Mouse (Mus musculus): ENCODE measurements around the gene Atp1b2.

Gene Atp1b2

GRCm38 (mm10) chr11:69606832-69607231 lies 1.1 kb upstream of the Atp1b2 start:
- no peak for DNase-seq

GRCm38 (mm10) chr11:69606491-69606795 lies 701 bp upstream of the Atp1b2 start:
- DNase-seq: peak in 1 of 2 experiments; percentile 47

- peak; percentile 91 to 93 for DNase-seq
These were observed 712 bp downstream of the Atp1b2 start for GRCm38 (mm10) chr11:69604795-69605664.

GRCm38 (mm10) chr11:69604347-69604746 lies 1.4 kb downstream of the Atp1b2 start:
- peak in 1 of 2 experiments; percentile 55 for DNase-seq

DNA sequence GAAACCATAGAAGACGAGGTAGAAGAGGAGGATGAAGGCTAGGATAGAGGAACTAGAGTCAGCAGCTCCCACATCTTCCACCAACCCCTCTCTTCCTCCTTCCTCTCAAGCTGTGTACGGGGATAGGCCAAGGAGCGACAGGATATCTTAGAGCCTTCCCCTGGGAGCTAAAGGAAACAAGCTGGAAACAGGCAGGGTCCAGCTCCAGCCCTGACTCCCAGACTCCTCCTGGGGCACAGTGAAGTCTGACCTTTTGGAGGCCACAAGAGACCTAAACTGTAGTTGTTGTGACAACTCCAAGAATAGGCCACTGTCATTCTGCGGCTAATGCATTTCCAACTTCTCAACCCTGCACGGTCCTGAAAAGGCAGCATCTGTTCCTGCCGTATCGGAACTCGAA lies 2.2 kb downstream of the Atp1b2 start:
- DNase-seq: no peak

DNA sequence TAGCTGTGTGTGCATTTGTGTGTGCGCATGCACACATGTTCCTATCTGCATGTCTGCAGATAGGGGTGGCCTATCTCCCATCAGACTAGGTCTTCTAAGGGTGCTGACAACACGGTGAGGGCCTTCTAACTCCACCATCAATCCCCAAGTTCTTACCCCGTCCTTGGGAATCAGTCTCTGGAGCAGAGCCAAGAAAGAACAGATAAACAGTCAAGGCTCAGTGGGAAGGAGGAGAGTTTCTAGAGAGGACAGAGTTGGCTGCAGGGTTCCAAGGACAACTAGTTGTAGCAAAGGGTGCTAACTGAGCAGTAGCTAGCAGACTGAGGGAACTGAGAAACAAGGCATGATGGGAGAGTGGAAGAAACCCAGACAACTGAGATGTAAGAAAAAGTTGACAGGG lies 4.0 kb downstream of the Atp1b2 start:
- no peak for DNase-seq

DNA sequence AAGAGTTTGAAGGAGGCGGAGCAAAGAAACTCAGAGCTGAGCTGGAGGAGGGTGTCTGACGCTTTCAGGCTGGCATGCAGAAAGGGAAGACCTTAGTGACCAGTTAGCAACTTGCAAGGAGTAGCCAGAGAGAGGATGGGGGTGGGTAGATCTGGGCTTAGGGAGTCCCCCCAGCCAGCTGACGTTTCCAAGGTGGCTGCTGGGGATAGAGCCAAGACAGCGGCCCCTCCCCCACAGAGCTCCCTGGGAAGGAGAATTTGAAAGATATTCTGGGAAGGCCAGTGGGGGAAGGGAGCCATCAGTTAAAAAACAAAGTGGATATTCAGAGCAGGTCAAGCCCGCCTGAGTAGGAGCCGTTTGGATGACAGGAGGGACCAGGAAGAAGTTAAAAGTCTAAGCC lies 5.6 kb downstream of the Atp1b2 start:
- DNase-seq: peak; percentile 60 to 76

GRCm38 (mm10) chr11:69599436-69599835 lies 6.3 kb downstream of the Atp1b2 start:
- DNase-seq: no peak

- DNase-seq: no peak
These were observed 10.9 kb downstream of the Atp1b2 start for GRCm38 (mm10) chr11:69594853-69595252.

DNA sequence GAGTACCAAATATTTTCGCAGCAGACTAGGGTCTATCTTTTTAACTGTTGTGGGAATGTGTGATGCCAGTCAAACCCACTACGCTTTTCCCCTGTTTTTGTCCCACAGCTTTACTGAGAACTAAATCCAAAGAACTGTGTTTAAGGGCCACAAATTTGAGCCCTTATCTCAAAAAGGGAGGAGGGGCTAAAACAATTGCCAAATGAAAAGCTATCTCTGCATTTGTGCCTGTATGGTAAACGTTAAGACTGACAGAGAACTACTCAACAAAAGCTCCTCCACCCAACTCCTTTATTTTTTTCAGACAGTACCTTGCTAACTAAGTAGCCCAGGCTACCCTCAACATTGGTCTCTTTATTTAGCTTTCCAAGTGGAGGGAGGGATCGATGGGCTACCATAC lies 12.9 kb downstream of the Atp1b2 start:
- DNase-seq: no peak

DNA sequence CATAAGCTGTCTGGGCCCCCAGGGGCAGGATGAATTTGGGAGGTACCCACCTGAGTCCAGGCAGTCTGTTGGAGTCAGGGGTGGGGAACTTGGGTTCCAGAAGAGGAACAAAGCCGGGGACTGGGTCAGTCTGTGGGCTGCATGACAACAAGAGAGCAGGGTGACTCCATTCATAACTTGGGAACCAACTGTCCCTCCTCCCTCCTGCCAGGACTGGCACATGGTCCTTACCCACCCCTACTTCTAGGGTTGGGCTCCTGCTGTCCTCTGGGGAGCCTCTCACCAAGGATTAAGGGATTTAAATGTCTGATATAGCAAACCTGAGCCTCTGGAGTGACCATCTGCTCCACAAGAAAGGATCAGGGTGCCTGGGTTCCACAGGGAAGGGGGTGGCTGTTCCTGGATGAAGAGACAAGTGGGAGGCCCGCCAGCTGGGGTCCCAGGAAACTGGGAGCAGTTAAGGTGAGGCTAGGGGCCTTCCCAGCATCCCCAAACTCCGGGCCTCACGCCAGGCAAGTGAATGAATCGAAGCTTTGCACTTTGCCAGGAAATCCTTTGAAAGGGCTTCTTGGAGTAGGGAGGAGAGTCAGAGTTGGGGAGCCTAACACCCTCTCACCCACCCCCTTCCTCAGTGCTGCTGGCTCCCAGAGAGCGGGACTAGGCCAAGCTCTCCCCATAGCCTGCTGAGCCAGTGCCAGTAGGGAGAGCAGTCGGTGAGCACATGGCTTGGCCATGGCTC lies 13.7 kb downstream of the Atp1b2 start:
- DNase-seq: peak in 1 of 2 experiments; percentile 69

GRCm38 (mm10) chr11:69591424-69591823 lies 14.3 kb downstream of the Atp1b2 start:
- DNase-seq: no peak

DNA sequence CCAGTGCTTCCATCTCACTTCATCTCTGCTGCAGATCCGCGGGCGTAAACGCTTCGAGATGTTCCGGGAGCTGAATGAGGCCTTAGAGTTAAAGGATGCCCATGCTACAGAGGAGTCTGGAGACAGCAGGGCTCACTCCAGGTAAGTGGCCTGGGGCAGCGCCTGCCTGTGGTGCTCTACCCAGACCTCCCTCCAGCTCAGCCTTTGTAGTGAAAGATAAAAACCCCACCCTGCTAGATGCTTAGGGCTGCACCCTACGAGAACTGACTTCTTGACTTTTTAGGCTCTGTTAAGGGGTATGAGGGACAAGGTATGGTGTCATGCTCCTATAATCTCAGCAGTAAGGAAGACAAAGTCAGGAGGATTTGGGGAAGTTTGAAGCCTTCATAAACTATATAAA lies 15.1 kb downstream of the Atp1b2 start:
- no peak for DNase-seq

DNA sequence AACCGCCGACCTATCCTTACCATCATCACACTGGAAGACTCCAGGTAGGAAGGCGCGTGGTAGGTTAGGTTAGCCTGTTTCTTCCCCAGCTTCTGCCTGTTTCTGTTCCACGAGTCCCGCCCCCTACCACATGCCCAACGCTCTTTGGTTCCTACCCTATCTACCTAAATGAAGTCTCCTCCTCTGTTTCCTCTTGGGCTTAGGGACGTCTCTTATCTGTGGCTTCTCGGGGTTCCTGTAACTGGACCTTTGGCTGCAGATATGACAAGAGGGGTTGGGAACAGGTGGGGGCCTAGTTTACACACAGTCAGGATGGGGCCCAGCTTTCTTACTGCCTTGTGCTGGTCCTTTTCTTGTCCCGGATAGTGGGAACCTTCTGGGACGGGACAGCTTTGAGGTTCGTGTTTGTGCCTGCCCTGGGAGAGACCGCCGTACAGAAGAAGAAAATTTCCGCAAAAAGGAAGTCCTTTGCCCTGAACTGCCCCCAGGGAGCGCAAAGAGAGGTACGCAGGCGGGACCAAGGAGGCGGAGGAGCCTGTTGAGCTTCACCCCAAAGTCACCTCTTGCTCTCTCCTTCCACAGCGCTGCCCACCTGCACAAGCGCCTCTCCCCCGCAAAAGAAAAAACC lies 16.4 kb downstream of the Atp1b2 start:
- no peak for DNase-seq

- DNase-seq: no peak
These were observed 19.9 kb downstream of the Atp1b2 start for GRCm38 (mm10) chr11:69585718-69586325.

DNA sequence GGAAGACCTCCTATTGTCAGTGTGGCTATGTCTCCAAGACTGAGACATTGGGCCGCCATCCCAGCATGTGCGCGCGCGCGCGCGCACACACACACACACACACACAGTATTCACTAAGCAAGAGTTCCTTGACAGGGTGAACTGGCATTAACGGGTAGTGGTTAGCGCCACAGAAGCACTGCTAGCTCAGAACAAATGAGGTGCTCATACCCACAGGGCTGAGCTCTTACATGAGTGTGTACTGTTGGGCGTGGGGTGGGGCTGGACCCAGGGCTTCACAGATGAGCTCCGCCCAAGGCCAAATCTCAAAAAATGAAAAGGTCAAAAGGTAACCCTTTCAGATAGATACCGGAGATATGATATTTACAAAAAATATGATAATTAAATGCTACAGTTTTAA lies 20.8 kb downstream of the Atp1b2 start:
- DNase-seq: no peak

- DNase-seq: no peak
These were observed 21.7 kb downstream of the Atp1b2 start for GRCm38 (mm10) chr11:69584008-69584407.

DNA sequence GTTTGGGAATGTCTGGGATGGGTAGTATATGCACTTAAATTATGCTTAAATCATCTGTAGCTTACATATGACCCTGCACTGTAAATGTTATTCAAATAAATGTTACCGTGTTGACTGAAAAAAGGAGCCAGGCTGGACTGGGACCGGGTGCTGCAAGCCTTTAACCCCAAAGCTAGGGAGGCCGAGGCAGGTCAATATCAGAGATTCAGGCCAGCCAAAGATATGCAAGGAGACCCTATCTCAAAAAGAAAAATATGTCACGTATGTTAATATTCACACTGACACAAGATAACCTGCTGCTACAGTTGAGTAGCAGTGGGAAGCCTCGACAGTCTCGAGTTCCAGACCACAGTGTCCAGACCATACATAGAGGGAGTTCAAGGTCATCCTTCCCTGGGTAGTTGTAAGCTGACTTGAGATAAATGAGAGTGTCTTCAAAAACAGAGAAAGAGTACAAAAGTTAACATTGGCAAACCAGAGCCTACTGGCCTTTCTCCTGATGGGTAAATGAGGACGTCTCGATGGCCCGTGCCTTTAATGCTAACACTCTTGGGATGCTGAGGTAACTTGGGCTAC lies 23.4 kb downstream of the Atp1b2 start:
- no peak for DNase-seq

DNA sequence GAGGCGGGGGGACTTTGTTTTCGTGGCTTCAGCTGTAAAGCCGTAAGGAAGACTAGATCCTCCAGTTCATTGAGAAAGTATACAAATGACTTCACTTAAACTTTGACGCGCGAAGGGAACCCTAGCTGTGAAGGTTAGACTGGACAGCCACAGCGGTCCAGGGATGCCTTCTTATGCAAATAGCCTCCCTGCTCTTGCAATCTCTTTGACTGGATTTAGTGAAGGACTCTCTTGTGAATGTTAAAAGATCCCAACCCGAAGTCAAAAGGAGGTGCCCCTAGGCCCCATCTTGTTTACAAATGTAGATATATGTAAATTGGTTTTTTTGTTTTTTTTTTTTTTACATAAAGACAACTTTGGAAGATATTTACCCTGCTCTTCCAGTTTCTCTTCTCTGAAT lies 23.9 kb downstream of the Atp1b2 start:
- DNase-seq: no peak

DNA sequence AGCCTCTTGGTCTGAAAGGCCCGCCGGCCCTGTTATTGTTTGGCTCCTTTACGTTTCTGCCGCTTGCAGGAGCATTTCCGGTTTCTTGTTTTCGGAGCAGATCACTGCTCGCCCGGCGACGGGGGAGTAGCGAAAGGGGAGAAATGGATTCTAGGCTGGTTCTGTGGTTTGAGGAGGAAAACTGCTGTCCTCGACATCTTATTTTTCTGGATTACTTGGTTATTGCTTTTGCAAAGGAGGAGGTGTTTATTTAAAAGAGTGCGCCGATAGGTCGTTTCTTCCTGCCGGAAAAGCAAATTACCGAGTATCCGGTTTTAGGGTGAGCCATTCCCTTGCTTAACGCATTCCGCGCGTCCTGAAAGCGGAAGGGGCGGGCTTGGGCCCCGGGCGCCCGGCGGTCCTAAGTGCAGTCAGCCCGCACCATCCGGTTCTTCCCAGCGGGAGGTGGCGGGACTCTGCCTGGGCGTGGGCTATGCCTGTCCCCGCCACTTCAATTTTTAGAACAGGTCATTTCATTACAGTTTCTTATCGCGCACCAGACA lies 24.5 kb downstream of the Atp1b2 start:
- DNase-seq: peak; percentile 95 to 98

DNA sequence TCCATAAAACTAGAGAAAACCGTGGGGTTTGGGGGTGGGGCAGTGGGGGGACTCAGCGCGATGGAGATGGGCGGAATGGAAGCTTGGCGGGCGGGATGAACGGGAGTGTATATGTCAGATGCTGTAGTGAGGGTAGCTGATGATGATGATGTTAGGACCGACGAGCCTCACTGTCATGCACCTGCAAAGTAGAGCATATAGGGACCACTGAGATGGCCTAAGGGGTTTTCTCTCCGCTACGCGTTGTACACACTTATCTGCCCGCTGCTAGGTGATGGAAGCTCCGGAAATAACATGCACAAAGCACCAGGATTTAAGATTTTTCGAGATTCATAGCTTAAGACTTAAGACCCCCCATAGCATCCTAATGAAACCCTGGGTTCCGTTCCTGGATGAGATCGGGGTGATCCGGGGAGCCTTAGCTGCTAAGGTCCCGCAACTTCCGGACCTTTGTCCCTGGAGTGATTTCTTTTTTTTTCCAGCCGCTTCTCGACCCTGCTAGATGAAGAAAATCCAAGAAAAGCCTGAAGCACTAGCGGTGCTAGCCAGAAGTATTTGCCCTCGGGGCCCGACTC lies 25.1 kb downstream of the Atp1b2 start:
- no peak for DNase-seq

- peak; percentile 86 to 90 for DNase-seq
These were observed 25.6 kb downstream of the Atp1b2 start, which contains the start of the genes Wrap53 and Trp53 for GRCm38 (mm10) chr11:69580091-69580514. TSS of gene Wrap53 (minus strand) at chr11:69580255. TSS of gene Trp53 (plus strand) at chr11:69580359.
